Mouse (Mus musculus) kidney, embryonic 16.5 days (tissue): Measurements from ENCODE around the gene Flii. TPM values are rescaled to one million over a fixed set of nuclear protein-coding genes. Genes with fewer than 3 reads are reported as not detected.

Experiments
- ATAC-seq: fragments of 200-750 bp; cut with Nextera tagmentation; 2 replicates; pipeline ENCODE4 v1.8.0; 2017; ENCODE audit warnings: moderate TSS enrichment; ENCODE audit not compliant: low FRiP score, low TSS enrichment
- H3K27ac ChIP-seq: fragments of 300-500 bp; sonication (generic); 2 replicates; pipeline ENCODE4 v1.5.1; 2014; ENCODE audit warnings: low read length
- H3K27me3 ChIP-seq: fragments of 300-500 bp; sonication (generic); 2 replicates; pipeline ENCODE4 v1.6.1; 2014; ENCODE audit warnings: low read length, control low read depth, mixed read lengths; ENCODE audit not compliant: insufficient read depth
- H3K36me3 ChIP-seq: fragments of 300-500 bp; sonication (generic); 2 replicates; pipeline ENCODE4 v1.6.1; 2014; ENCODE audit warnings: low read length, control low read depth, mixed read lengths; ENCODE audit not compliant: insufficient read depth
- H3K4me1 ChIP-seq: fragments of 300-500 bp; sonication (generic); 2 replicates; pipeline ENCODE4 v1.6.1; 2014; ENCODE audit warnings: low read length, control low read depth, mixed read lengths; ENCODE audit not compliant: insufficient read depth
- H3K4me2 ChIP-seq: fragments of 300-500 bp; sonication (generic); replicated peaks from 2 replicates; pipeline ENCODE4 v1.6.1; 2014; ENCODE audit warnings: low read depth, low read length
- H3K4me3 ChIP-seq: fragments of 300-500 bp; sonication (generic); 2 replicates; pipeline ENCODE4 v1.5.1; 2014; ENCODE audit warnings: mild to moderate bottlenecking, low read length
- H3K9ac ChIP-seq: fragments of 300-500 bp; sonication (generic); replicated peaks from 2 replicates; pipeline ENCODE4 v1.6.1; 2014; ENCODE audit warnings: low read length
- H3K9me3 ChIP-seq: fragments of 300-500 bp; sonication (generic); 2 replicates; pipeline ENCODE4 v1.6.1; 2016; ENCODE audit warnings: low read length, control low read depth
- whole genome bisulfite sequencing: fragments of 180-500 bp; shearing (Covaris S2); extraction: QIAGEN DNeasy Blood & Tissue Kit; methylation state at CpG from one replicate; pipeline ENCODE4 v1.1.7; 2014; 5-methylcytosine and 5-hydroxymethylcytosine counted together
- polyA plus RNA-seq: library from polyadenylated mRNA; unstranded; fragments of >200 nt; fragmentation: Nextera tagmentation; extraction: Ambion mirVana; gene quantifications from 2 replicates; pipeline ENCODE4 v1.2.1, GENCODE M21; 2015

The Flii gene
- polyA plus RNA-seq, 1 experiment from 2014 or later = 94.3 TPM

- Histone ChIP-seq H3K4me1 (no peaks in the 10 kb centered on the region), H3K27me3 (no peaks in the 10 kb centered on the region), H3K9me3 (no peaks in the 10 kb centered on the region), H3K4me3 (no peak overlapping the region), H3K9ac (no peak overlapping the region), H3K4me2 (no peak overlapping the region), H3K36me3 (peaks cover 35% of the 10 kb centered on the region), H3K27ac (no peak overlapping the region)
- 94% methylated on average over 3 of the region's 3 CpGs for WGBS
- ATAC-seq = no peak
Measured at GRCm38 (mm10) chr11:60761681-60762080, 34.6 kb upstream of the Flii start.

GRCm38 (mm10) chr11:60755570-60755969 is 28.5 kb upstream of the Flii start:
- no peak overlapping the region for H3K4me2 ChIP-seq
- H3K9me3 ChIP-seq = no peaks in the 10 kb centered on the region
- H3K27me3 ChIP-seq = no peaks in the 10 kb centered on the region
- peaks cover 62% of the 10 kb centered on the region for H3K36me3 ChIP-seq
- no peak overlapping the region for H3K27ac ChIP-seq
- ATAC-seq = no peak
- no peak overlapping the region for H3K4me3 ChIP-seq
- H3K4me1 ChIP-seq = no peaks in the 10 kb centered on the region
- WGBS = 98% methylated on average over 7 of the region's 7 CpGs
- no peak overlapping the region for H3K9ac ChIP-seq

GRCm38 (mm10) chr11:60740321-60740720 is 13.3 kb upstream of the Flii start:
- no peak for ATAC-seq
- 82% methylated on average over 3 of the region's 3 CpGs for WGBS
- Histone ChIP-seq H3K4me3 (no peak overlapping the region), H3K9ac (no peak overlapping the region), H3K4me1 (no peaks in the 10 kb centered on the region), H3K27me3 (no peaks in the 10 kb centered on the region), H3K9me3 (no peaks in the 10 kb centered on the region), H3K27ac (no peak overlapping the region), H3K36me3 (peaks cover 44% of the 10 kb centered on the region), H3K4me2 (no peak overlapping the region)

GRCm38 (mm10) chr11:60737450-60737849 is 10.4 kb upstream of the Flii start:
- Histone ChIP-seq H3K4me3 (no peak overlapping the region), H3K9ac (no peak overlapping the region), H3K27ac (no peak overlapping the region), H3K9me3 (no peaks in the 10 kb centered on the region), H3K27me3 (no peaks in the 10 kb centered on the region), H3K4me1 (no peaks in the 10 kb centered on the region), H3K36me3 (peaks cover 21% of the 10 kb centered on the region), H3K4me2 (no peak overlapping the region)
- no peak for ATAC-seq

GRCm38 (mm10) chr11:60736491-60736890 is 9.4 kb upstream of the Flii start:
- no peaks in the 10 kb centered on the region for H3K4me1 ChIP-seq
- no peak for ATAC-seq
- no peak overlapping the region for H3K4me3 ChIP-seq
- WGBS = 81% methylated on average over 3 of the region's 3 CpGs
- no peak overlapping the region for H3K27ac ChIP-seq
- no peak overlapping the region for H3K4me2 ChIP-seq
- H3K27me3 ChIP-seq = no peaks in the 10 kb centered on the region
- no peaks in the 10 kb centered on the region for H3K9me3 ChIP-seq
- peaks cover 19% of the 10 kb centered on the region for H3K36me3 ChIP-seq
- no peak overlapping the region for H3K9ac ChIP-seq

GRCm38 (mm10) chr11:60735191-60735590 is 8.1 kb upstream of the Flii start:
- no peaks in the 10 kb centered on the region for H3K27me3 ChIP-seq
- H3K4me2 ChIP-seq = no peak overlapping the region
- H3K9ac ChIP-seq = no peak overlapping the region
- H3K9me3 ChIP-seq = no peaks in the 10 kb centered on the region
- 77% methylated on average over 5 of the region's 5 CpGs for WGBS
- H3K4me3 ChIP-seq = no peak overlapping the region
- no peaks in the 10 kb centered on the region for H3K4me1 ChIP-seq
- ATAC-seq = no peak
- H3K36me3 ChIP-seq = peaks cover 21% of the 10 kb centered on the region
- no peak overlapping the region for H3K27ac ChIP-seq

GRCm38 (mm10) chr11:60734206-60734605 is 7.1 kb upstream of the Flii start:
- no peak overlapping the region for H3K27ac ChIP-seq
- no peaks in the 10 kb centered on the region for H3K9me3 ChIP-seq
- no peak overlapping the region for H3K4me2 ChIP-seq
- H3K36me3 ChIP-seq = peaks cover 14% of the 10 kb centered on the region
- peaks cover 1% of the 10 kb centered on the region for H3K4me1 ChIP-seq
- H3K9ac ChIP-seq = no peak overlapping the region
- no peak overlapping the region for H3K4me3 ChIP-seq
- H3K27me3 ChIP-seq = no peaks in the 10 kb centered on the region
- no peak for ATAC-seq
- WGBS = 70% methylated on average over 2 of the region's 2 CpGs

- H3K27ac ChIP-seq = no peak overlapping the region
- 88% methylated on average over 14 of the region's 14 CpGs for WGBS
- no peaks in the 10 kb centered on the region for H3K9me3 ChIP-seq
- peaks cover 16% of the 10 kb centered on the region for H3K4me1 ChIP-seq
- H3K36me3 ChIP-seq = peaks cover 14% of the 10 kb centered on the region
- no peak overlapping the region for H3K9ac ChIP-seq
- no peak overlapping the region for H3K4me3 ChIP-seq
- H3K27me3 ChIP-seq = no peaks in the 10 kb centered on the region
- no peak for ATAC-seq
- H3K4me2 ChIP-seq = no peak overlapping the region
Measured at GRCm38 (mm10) chr11:60731251-60731650, 4.2 kb upstream of the Flii start.

- H3K4me3 ChIP-seq = no peak overlapping the region
- H3K27ac ChIP-seq = no peak overlapping the region
- no peak overlapping the region for H3K4me2 ChIP-seq
- H3K9me3 ChIP-seq = no peaks in the 10 kb centered on the region
- H3K36me3 ChIP-seq = peaks cover 14% of the 10 kb centered on the region
- H3K4me1 ChIP-seq = peaks cover 21% of the 10 kb centered on the region
- 82% methylated on average over 9 of the region's 9 CpGs for WGBS
- no peaks in the 10 kb centered on the region for H3K27me3 ChIP-seq
- H3K9ac ChIP-seq = no peak overlapping the region
- ATAC-seq = no peak
Measured at GRCm38 (mm10) chr11:60730169-60730568, 3.1 kb upstream of the Flii start.

GRCm38 (mm10) chr11:60729217-60729641 is 2.2 kb upstream of the Flii start:
- Histone ChIP-seq H3K27me3 (no peaks in the 10 kb centered on the region), H3K9ac (peak overlapping the region; percentile 75), H3K4me1 (peaks cover 21% of the 10 kb centered on the region), H3K27ac (no peak overlapping the region), H3K36me3 (peaks cover 20% of the 10 kb centered on the region), H3K4me3 (peak overlapping the region; percentile 75), H3K9me3 (no peaks in the 10 kb centered on the region), H3K4me2 (peak overlapping the region; percentile 79)
- no peak for ATAC-seq
- 65% methylated on average over 6 of the region's 6 CpGs for WGBS
